Mouse (Mus musculus) forebrain, postnatal 0 days (tissue): Measurements from ENCODE around the gene Vtcn1. TPM values are rescaled to one million over a fixed set of nuclear protein-coding genes. Genes with fewer than 3 reads are reported as not detected.

Source experiments
- ATAC-seq: fragments of 200-750 bp; cut with Nextera tagmentation; 2 replicates; pipeline ENCODE4 v1.8.0; 2017; ENCODE audit warnings: mild to moderate bottlenecking, moderate library complexity
- DNase-seq: peaks from one replicate; pipeline ENCODE4 v3.0.0-alpha.2; 2015
- H3K27ac ChIP-seq: fragments of 300-500 bp; sonication (generic); 2 replicates; pipeline ENCODE4 v1.5.1; 2014; ENCODE audit warnings: low read depth, mild to moderate bottlenecking, antibody characterized with exemption, low read length, moderate library complexity, mixed read lengths
- H3K27me3 ChIP-seq: fragments of 300-500 bp; sonication (generic); 2 replicates; pipeline ENCODE4 v1.6.1; 2014; ENCODE audit warnings: mild to moderate bottlenecking, low read length, mixed read lengths; ENCODE audit not compliant: insufficient read depth
- H3K36me3 ChIP-seq: fragments of 300-500 bp; sonication (generic); 2 replicates; pipeline ENCODE4 v1.6.1; 2014; ENCODE audit warnings: mild to moderate bottlenecking, moderate library complexity; ENCODE audit not compliant: insufficient read depth
- H3K4me1 ChIP-seq: fragments of 300-500 bp; sonication (generic); 2 replicates; pipeline ENCODE4 v1.6.1; 2014; ENCODE audit warnings: antibody characterized with exemption; ENCODE audit not compliant: insufficient read depth
- H3K4me2 ChIP-seq: fragments of 300-500 bp; sonication (generic); 2 replicates; pipeline ENCODE4 v1.6.1; 2014; ENCODE audit warnings: low read depth, mild to moderate bottlenecking, moderate library complexity
- H3K4me3 ChIP-seq: fragments of 300-500 bp; sonication (generic); 2 replicates; pipeline ENCODE4 v1.5.1; 2014; ENCODE audit warnings: low read depth, low read length, mixed read lengths
- H3K9ac ChIP-seq: fragments of 300-500 bp; sonication (generic); 2 replicates; pipeline ENCODE4 v1.6.1; 2014; ENCODE audit warnings: mild to moderate bottlenecking
- H3K9me3 ChIP-seq: fragments of 300-500 bp; sonication (generic); 2 replicates; pipeline ENCODE4 v1.6.1; 2016; ENCODE audit warnings: low read length
- CTCF ChIP-seq: sonication (generic); IDR thresholded peaks from 2 replicates; pipeline ENCODE4 v1.5.1; 2016; ENCODE audit warnings: antibody characterized with exemption, control low read depth, low read depth
- WGBS: fragments of 180-500 bp; shearing (Covaris S2); extraction: QIAGEN DNeasy Blood & Tissue Kit; methylation state at CpG from one replicate; pipeline ENCODE4 v1.1.7; 2014; 5-methylcytosine and 5-hydroxymethylcytosine counted together
- polyA plus RNA-seq: library from polyadenylated mRNA; unstranded; fragments of >200 nt; fragmentation: Nextera tagmentation; extraction: Ambion mirVana; gene quantifications from 2 replicates; pipeline ENCODE4 v1.2.1, GENCODE M21; 2015
- total RNA-seq: library from RNA; depleted of rRNA; stranded (reverse); fragments of >200 nt; gene quantifications from 2 replicates; pipeline ENCODE4 v1.2.3, GENCODE M21; 2014

Gene Vtcn1
- total and polyA plus RNA-seq, 2 experiments from 2014 or later: not detected

DNA sequence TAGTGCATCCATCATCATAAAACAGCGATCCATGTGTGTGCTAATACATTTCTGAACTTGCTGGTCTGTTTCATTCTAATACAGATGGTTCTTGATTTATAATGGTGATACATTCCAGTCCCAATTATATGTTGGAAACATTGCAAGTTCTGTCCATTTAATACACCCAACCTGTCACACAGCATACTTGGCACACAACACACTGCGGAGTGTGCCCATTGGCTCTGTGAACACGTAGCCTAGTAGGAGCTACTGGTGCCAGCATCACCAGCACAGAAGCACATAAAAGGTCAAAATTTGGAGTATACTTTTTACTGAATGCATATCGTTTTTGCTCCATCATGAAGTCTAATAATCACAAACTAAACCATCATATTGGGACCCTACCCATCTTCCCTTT is 51.8 kb downstream of the Vtcn1 start:
- Histone ChIP-seq H3K4me1 (0 out of 2 replicates have a peak, but pooled peaks cover 1% of the 10 kb centered on the region), H3K27ac (no peak overlapping the region), H3K36me3 (no peaks in the 10 kb centered on the region), H3K4me3 (no peak overlapping the region), H3K4me2 (no peak overlapping the region), H3K9me3 (no peaks in the 10 kb centered on the region), H3K27me3 (no peaks in the 10 kb centered on the region), H3K9ac (no peak overlapping the region)
- TF ChIP-seq CTCF: no peak
- WGBS: 78% methylated on average over 4 of the region's 4 CpGs
- DNase-seq (no peak), ATAC-seq (no peak)

DNA sequence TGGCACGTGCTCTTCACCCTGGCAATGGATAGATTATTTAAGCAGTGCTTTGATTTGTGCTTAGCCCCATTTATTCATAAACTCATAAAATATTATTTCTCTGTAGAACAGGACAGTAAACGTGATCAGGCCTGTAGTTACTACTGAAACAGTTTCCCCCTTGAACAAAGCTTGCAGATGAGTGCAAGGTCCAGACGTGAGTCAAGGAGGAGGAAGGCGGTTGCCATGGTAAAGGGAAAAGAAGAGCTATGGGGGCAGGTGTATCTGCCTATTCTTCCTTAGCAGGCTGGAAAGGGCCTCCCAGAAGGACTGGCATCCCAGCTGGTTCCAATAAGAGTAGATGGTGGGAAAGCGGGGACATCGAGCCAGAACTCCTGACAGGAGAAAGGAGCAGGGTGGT is 56.1 kb downstream of the Vtcn1 start:
- 70% methylated on average over 6 of the region's 6 CpGs for WGBS
- no peak for TF ChIP-seq CTCF
- Histone ChIP-seq H3K4me2 (no peak overlapping the region), H3K4me3 (no peak overlapping the region), H3K36me3 (no peaks in the 10 kb centered on the region), H3K4me1 (0 out of 2 replicates have a peak, but pooled peaks cover 4% of the 10 kb centered on the region), H3K9me3 (no peaks in the 10 kb centered on the region), H3K9ac (no peak overlapping the region), H3K27ac (no peak overlapping the region), H3K27me3 (no peaks in the 10 kb centered on the region)
- DNase-seq (peak; percentile 21), ATAC-seq (no peak; the same call in none of the 2 replicates)

DNA sequence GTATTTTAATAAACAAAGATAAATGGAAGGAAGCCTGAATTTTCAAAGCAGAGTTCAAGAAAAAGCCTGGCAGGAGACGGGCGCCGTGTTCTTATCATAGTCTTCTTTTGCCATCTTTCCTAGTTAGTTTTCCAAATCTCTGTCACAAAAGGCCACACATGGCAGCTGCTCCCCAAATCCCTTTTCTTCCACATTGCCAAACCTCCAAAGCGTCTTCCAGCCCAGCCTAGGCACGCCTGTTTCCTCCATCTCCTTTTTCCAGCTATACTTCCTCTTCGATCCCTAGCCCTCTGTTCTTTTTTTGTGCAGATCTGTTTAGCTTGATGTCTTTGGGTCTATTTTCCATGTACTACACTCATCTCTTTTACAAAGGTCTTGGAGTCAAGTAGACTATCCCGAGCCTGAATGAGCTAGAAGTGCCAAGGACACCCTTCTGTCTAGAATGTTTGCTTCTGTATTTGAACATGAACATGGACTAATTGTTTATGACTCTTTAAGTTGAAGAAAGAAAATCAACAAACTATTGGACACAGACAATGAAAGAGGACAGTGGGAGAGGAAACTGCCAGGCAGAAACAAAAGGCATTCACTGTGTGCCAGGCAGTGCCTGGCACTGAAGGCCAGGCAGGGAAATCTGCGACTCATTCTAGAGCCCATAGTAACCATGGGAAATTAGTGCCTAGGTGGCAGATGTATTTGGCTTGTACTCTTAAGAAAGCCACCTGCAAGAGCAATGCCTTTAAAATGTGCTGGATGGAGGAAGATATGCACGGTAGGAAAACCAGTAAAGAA is 56.8 kb downstream of the Vtcn1 start:
- H3K9me3 ChIP-seq: no peaks in the 10 kb centered on the region
- 55% methylated on average over 9 of the region's 9 CpGs for WGBS
- H3K27me3 ChIP-seq: no peaks in the 10 kb centered on the region
- peak; percentile 74 for ATAC-seq
- DNase-seq: peak; percentile 58
- TF ChIP-seq CTCF: no peak
- H3K4me3 ChIP-seq: no peak overlapping the region
- H3K9ac ChIP-seq: no peak overlapping the region
- H3K4me1 ChIP-seq: 0 out of 2 replicates have a peak, but pooled peaks cover 4% of the 10 kb centered on the region
- H3K27ac ChIP-seq: no peak overlapping the region
- H3K36me3 ChIP-seq: no peaks in the 10 kb centered on the region
- no peak overlapping the region for H3K4me2 ChIP-seq

DNA sequence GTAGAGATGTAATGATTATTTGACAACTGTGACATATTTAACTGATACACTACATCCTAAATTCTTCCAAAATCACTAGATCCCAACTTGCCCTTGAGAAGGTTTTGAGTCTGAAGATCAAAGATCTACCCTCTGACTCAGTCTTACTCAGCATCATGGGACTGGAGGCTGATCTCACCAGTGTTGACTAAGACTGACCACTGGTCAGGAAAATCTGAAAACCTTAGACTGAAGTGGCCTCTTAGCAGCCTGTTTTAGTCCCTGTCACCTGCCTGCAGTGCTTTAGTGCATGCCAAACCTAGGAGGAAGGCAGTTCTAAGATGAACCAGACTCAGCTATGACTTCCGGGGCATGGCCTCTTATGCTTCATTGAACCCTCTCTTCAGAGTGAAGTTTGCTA is 64.0 kb downstream of the Vtcn1 start:
- Histone ChIP-seq H3K36me3 (no peaks in the 10 kb centered on the region), H3K4me1 (no peaks in the 10 kb centered on the region), H3K27me3 (no peaks in the 10 kb centered on the region), H3K4me2 (no peak overlapping the region), H3K9ac (no peak overlapping the region), H3K4me3 (no peak overlapping the region), H3K27ac (no peak overlapping the region), H3K9me3 (no peaks in the 10 kb centered on the region)
- no peak for TF ChIP-seq CTCF
- 86% methylated on average over 1 of the region's 1 CpGs for WGBS
- DNase-seq (no peak), ATAC-seq (no peak)

DNA sequence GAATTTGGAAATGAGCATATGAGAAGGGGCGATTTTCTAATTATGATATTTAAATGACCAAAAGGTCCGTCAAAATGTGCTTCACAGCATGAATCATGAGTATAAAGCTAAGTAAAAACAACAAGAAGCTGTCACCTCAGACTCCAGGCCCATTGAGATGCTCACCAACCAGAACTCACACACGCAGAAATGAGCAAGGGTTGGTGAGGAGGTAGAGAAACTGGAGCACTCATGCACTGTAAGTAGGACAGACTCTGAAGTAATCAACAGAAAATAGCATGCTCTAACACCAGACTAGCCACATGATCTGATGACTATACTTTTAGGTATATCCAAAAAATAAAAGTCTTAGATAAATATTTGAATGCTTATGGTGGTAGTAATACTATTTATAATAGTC is 65.1 kb downstream of the Vtcn1 start:
- no peak for ATAC-seq
- TF ChIP-seq CTCF: no peak

DNA sequence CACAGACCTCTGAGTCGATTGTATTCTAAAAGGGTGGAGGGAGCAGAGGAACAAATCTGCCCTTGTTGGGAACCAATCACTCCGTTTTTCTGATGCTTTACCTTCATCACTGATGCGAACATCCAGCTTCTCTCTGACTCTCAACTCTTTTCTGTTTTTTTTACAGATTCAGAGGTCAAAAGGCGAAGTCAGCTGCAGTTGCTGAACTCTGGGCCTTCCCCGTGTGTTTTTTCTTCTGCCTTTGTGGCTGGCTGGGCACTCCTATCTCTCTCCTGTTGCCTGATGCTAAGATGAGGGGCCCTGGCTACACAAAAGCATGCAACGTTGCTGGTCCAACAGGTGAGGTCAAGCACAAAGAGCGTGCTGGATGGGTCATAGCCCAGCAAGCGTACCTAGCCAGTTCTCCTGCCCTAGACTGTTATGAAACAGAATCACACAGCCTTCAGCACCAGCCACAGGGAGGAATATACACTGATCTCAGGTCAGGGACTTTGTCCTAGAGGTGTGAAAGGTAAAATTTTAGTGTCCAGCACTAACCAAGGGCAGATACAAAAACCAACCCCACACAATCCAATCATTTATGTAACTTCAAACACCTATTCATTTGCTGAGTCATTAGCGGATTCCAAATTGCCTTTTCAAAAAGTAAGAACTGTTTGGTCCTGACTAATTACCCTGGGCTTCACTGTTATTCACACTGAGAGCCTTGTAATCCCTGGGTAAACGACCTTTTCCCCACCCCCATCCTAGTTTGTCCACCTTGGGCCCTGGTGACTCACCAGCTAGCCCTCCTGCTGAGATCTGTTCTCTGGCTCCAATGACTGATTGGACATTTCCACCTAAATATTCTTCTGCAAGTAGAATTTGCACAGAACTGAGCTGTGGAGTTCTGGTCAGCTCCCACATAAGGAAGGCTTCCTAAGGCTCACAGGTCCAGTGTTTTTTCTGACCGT is 67.4 kb downstream of the Vtcn1 start:
- H3K4me3 ChIP-seq: no peak overlapping the region
- ATAC-seq (no peak), DNase-seq (no peak)
- H3K4me1 ChIP-seq: no peaks in the 10 kb centered on the region
- H3K9me3 ChIP-seq: no peaks in the 10 kb centered on the region
- no peak overlapping the region for H3K4me2 ChIP-seq
- no peaks in the 10 kb centered on the region for H3K36me3 ChIP-seq
- H3K27me3 ChIP-seq: no peaks in the 10 kb centered on the region
- 60% methylated on average over 11 of the region's 11 CpGs for WGBS
- H3K27ac ChIP-seq: no peak overlapping the region
- no peak for TF ChIP-seq CTCF
- no peak overlapping the region for H3K9ac ChIP-seq

More for the DNA sequence above, 65.1 kb downstream of the Vtcn1 start:
- H3K27ac ChIP-seq: no peak overlapping the region
- WGBS: 91% methylated on average over 3 of the region's 3 CpGs
- H3K27me3 ChIP-seq: no peaks in the 10 kb centered on the region
- DNase-seq: no peak
- no peak overlapping the region for H3K4me2 ChIP-seq
- H3K4me3 ChIP-seq: no peak overlapping the region
- no peak overlapping the region for H3K9ac ChIP-seq
- no peaks in the 10 kb centered on the region for H3K36me3 ChIP-seq
- H3K9me3 ChIP-seq: no peaks in the 10 kb centered on the region
- no peaks in the 10 kb centered on the region for H3K4me1 ChIP-seq
